Mouse (Mus musculus) ovary, postnatal 14 days (tissue): ENCODE results near the gene Enpp3.

Experiments
- DNase-seq: peaks from one replicate; pipeline ENCODE4 v3.0.0; 2022; ENCODE audit warnings: low spot score

The Enpp3 gene

GRCm38 (mm10) chr10:24842676-24843075, at the start of gene Enpp3:
Gene Enpp3 (minus strand): TSS chr10:24842823.
- no peak for DNase-seq

- DNase-seq: no peak
Observed at GRCm38 (mm10) chr10:24888343-24888742, 45.7 kb upstream of the Enpp3 start.

GRCm38 (mm10) chr10:24886008-24886407, 43.4 kb upstream of the Enpp3 start:
- DNase-seq: no peak

- no peak for DNase-seq
Observed at GRCm38 (mm10) chr10:24873624-24874023, 31.0 kb upstream of the Enpp3 start.

GRCm38 (mm10) chr10:24869760-24870290, 27.2 kb upstream of the Enpp3 start, which contains the start of gene Med23:
Gene Med23 (plus strand): TSS chr10:24869986.
- DNase-seq: peak; percentile 99

- no peak for DNase-seq
Observed at GRCm38 (mm10) chr10:24864434-24864833, 21.8 kb upstream of the Enpp3 start.

- no peak for DNase-seq
Observed at GRCm38 (mm10) chr10:24863146-24863545, 20.5 kb upstream of the Enpp3 start.

GRCm38 (mm10) chr10:24841998-24842397, 625 bp downstream of the Enpp3 start:
- no peak for DNase-seq

- no peak for DNase-seq
Observed at GRCm38 (mm10) chr10:24840795-24841194, 1.8 kb downstream of the Enpp3 start.

GRCm38 (mm10) chr10:24836366-24837038, 6.1 kb downstream of the Enpp3 start:
- no peak for DNase-seq

- no peak for DNase-seq
Observed at GRCm38 (mm10) chr10:24835702-24836342, 6.8 kb downstream of the Enpp3 start.

- no peak for DNase-seq
Observed at GRCm38 (mm10) chr10:24834634-24835371, 7.8 kb downstream of the Enpp3 start.

- no peak for DNase-seq
Observed at GRCm38 (mm10) chr10:24832306-24832705, 10.3 kb downstream of the Enpp3 start.

GRCm38 (mm10) chr10:24831377-24832095, 11.1 kb downstream of the Enpp3 start:
- no peak for DNase-seq

- no peak for DNase-seq
Observed at GRCm38 (mm10) chr10:24830448-24830847, 12.2 kb downstream of the Enpp3 start.

- DNase-seq: no peak
Observed at GRCm38 (mm10) chr10:24828136-24828535, 14.5 kb downstream of the Enpp3 start.

GRCm38 (mm10) chr10:24826130-24826529, 16.5 kb downstream of the Enpp3 start:
- no peak for DNase-seq

GRCm38 (mm10) chr10:24825456-24826081, 17.1 kb downstream of the Enpp3 start:
- no peak for DNase-seq

- no peak for DNase-seq
Observed at GRCm38 (mm10) chr10:24824621-24825020, 18.0 kb downstream of the Enpp3 start.

GRCm38 (mm10) chr10:24823697-24824535, 18.7 kb downstream of the Enpp3 start:
- no peak for DNase-seq

- DNase-seq: no peak
Observed at GRCm38 (mm10) chr10:24823265-24823664, 19.4 kb downstream of the Enpp3 start.
